ENCODE assay signal across 8 mouse cellular contexts in the genomic region with DNA sequence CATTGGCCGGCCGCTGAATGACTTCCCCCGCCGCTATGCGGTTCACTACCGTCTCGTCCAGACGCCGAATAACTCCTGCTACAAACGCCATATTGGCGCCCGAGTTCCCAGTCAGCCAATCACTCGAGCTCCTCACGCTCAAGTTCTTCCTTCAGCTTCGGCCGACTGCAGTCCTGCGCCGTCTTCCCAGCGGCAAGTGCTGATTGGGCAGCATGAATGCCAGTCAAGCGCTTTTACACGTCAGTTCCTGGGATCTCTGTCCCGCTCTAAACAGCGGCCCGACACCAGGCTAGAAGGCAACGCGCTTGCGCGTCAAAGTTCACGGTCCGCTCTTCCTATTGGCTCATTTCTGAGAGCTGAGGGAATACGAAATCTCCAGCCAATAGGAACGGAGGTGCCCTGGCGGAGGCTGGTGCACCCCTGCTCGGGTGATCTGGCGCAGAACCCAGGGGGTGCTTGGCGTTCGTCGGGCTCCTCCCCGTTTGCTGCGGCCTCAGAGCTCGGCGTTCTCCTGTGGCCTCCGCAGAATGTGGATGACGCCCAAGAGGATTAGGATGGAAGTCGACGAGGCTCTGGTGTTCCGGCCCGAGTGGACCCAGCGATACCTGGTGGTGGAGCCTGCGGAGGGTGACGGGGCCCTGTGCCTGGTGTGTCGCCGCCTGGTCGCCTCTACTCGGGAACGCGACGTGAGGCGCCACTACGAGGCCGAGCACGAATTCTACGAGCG. TPM values are rescaled to one million over a fixed set of nuclear protein-coding genes. Genes with fewer than 3 reads are reported as not detected.
DNase-seq lines count a peak whose midpoint lies in the region; ATAC-seq and TF ChIP-seq lines count a peak whose summit lies in the region.

A gene (minus strand): TSS at position 358 of the 727 bp plus-strand sequence.
A gene (plus strand): TSS at position 496 of the 727 bp plus-strand sequence.

- under 1% methylated on average over 64 of the region's 64 CpGs for WGBS in forebrain, embryonic 12.5 days
- WGBS in heart, postnatal 0 days: under 1% methylated on average over 64 of the region's 64 CpGs
- WGBS in liver, embryonic 16.5 days (ENCODE audit: insufficient replicate concordance): under 1% methylated on average over 64 of the region's 64 CpGs
- WGBS in neural tube, embryonic 13.5 days: under 1% methylated on average over 64 of the region's 64 CpGs

- peak; percentile 99 for ATAC-seq in forebrain, embryonic 12.5 days (ENCODE audit: low FRiP score)
- ATAC-seq in heart, postnatal 0 days (ENCODE audit: insufficient read depth, low read depth): peak; percentile 98
- peak; percentile 94 for ATAC-seq in liver, embryonic 16.5 days (ENCODE audit: low read depth)
- peak; percentile 100 for ATAC-seq in neural tube, embryonic 13.5 days (ENCODE audit: low read depth)

- peak; percentile 99 for DNase-seq in c-Kit-positive CD71-positive TER-119-positive erythroid progenitor cells, embryonic 14.5 days (ENCODE audit: low spot score)
- DNase-seq in heart, postnatal 0 days (ENCODE audit: low spot score): peak; percentile 100
- peak; percentile 100 for DNase-seq in kidney, postnatal 4 days

- no peak for TF ChIP-seq EP300 in heart, postnatal 0 days (IDR thresholded peaks at IDR 0.05; ENCODE audit: low read depth)

- peak within 1 kb of the TSS; percentile 91 for H3K9ac ChIP-seq in forebrain, embryonic 12.5 days
- peak within 1 kb of the TSS; percentile 89 for H3K9ac ChIP-seq in heart, postnatal 0 days (replicated peaks; ENCODE audit: low read depth, low read length)
- H3K9ac ChIP-seq in liver, embryonic 16.5 days (ENCODE audit: low read depth, low read length): peak within 1 kb of the TSS; percentile 98
- peak within 1 kb of the TSS; percentile 91 for H3K9ac ChIP-seq in neural tube, embryonic 13.5 days

- TF ChIP-seq POLR2A in testis, adult 2 months (IDR thresholded peaks at IDR 0.05; ENCODE audit: control insufficient read depth, low read depth, low read length): peak; percentile 70

- H3K4me1 ChIP-seq in E14TG2a.4 (replicated peaks; ENCODE audit: low read depth, low read length): peaks cover 40% of the 10 kb centered on the region
- H3K4me1 ChIP-seq in forebrain, embryonic 12.5 days: peaks cover 45% of the 10 kb centered on the region
- peaks cover 34% of the 10 kb centered on the region for H3K4me1 ChIP-seq in heart, postnatal 0 days (ENCODE audit: control insufficient read depth, insufficient read depth)
- peaks cover 25% of the 10 kb centered on the region for H3K4me1 ChIP-seq in liver, embryonic 16.5 days (ENCODE audit: control insufficient read depth, low read depth, low read length)
- H3K4me1 ChIP-seq in neural tube, embryonic 13.5 days (replicated peaks): peaks cover 52% of the 10 kb centered on the region
- peaks cover 7% of the 10 kb centered on the region for H3K4me1 ChIP-seq in testis, adult 2 months (ENCODE audit: control insufficient read depth, insufficient read depth, low read length)

- peak within 1 kb of the TSS; percentile 92 for H3K4me3 ChIP-seq in E14TG2a.4 (replicated peaks; ENCODE audit: low read length)
- H3K4me3 ChIP-seq in forebrain, embryonic 12.5 days (replicated peaks): peak within 1 kb of the TSS; percentile 76
- peak within 1 kb of the TSS; percentile 87 for H3K4me3 ChIP-seq in heart, postnatal 0 days (ENCODE audit: low read depth, low read length)
- H3K4me3 ChIP-seq in liver, embryonic 16.5 days (ENCODE audit: low read depth, low read length): peak within 1 kb of the TSS; percentile 97
- H3K4me3 ChIP-seq in neural tube, embryonic 13.5 days: peak within 1 kb of the TSS; percentile 79
- H3K4me3 ChIP-seq in testis, adult 2 months (ENCODE audit: control insufficient read depth, low read depth, low read length): peak within 1 kb of the TSS; percentile 94

- H3K4me2 ChIP-seq in forebrain, embryonic 12.5 days: peak within 1 kb of the TSS; percentile 86
- peak within 1 kb of the TSS; percentile 78 for H3K4me2 ChIP-seq in heart, postnatal 0 days (ENCODE audit: low read depth, low read length)
- peak within 1 kb of the TSS; percentile 87 for H3K4me2 ChIP-seq in liver, embryonic 16.5 days (ENCODE audit: low read depth, low read length)
- peak within 1 kb of the TSS; percentile 94 for H3K4me2 ChIP-seq in neural tube, embryonic 13.5 days

- TF ChIP-seq CTCF in E14TG2a.4 (conservative IDR thresholded peaks at IDR 0.05; ENCODE audit: low read length): no peak
- TF ChIP-seq CTCF in heart, postnatal 0 days (IDR thresholded peaks at IDR 0.05; ENCODE audit: low read depth): 0 out of 2 replicates have a peak, but pooled peaks have one; percentile 8
- TF ChIP-seq CTCF in testis, adult 2 months (IDR thresholded peaks at IDR 0.05; ENCODE audit: control insufficient read depth, insufficient read depth, insufficient replicate concordance, low read depth, low read length): no peak

- no peaks in the 10 kb centered on the region for H3K9me3 ChIP-seq in E14TG2a.4 (ENCODE audit: low read length)
- H3K9me3 ChIP-seq in forebrain, embryonic 12.5 days: no peaks in the 10 kb centered on the region
- no peaks in the 10 kb centered on the region for H3K9me3 ChIP-seq in heart, postnatal 0 days (replicated peaks; ENCODE audit: control insufficient read depth, low read length)
- H3K9me3 ChIP-seq in liver, embryonic 16.5 days (replicated peaks; ENCODE audit: control insufficient read depth, low read length): no peaks in the 10 kb centered on the region
- H3K9me3 ChIP-seq in neural tube, embryonic 13.5 days: no peaks in the 10 kb centered on the region

- H3K36me3 ChIP-seq in E14TG2a.4 (ENCODE audit: insufficient read depth, low read length): peaks cover 53% of the 10 kb centered on the region
- peaks cover 19% of the 10 kb centered on the region for H3K36me3 ChIP-seq in forebrain, embryonic 12.5 days (replicated peaks)
- peaks cover 7% of the 10 kb centered on the region for H3K36me3 ChIP-seq in heart, postnatal 0 days (replicated peaks; ENCODE audit: control insufficient read depth, insufficient read depth, low read length)
- peaks cover under 1% of the 10 kb centered on the region; the same call in 1 of the 2 replicates for H3K36me3 ChIP-seq in liver, embryonic 16.5 days (ENCODE audit: control insufficient read depth, insufficient read depth)
- H3K36me3 ChIP-seq in neural tube, embryonic 13.5 days: peaks cover 21% of the 10 kb centered on the region
- H3K36me3 ChIP-seq in testis, adult 2 months (ENCODE audit: control insufficient read depth, insufficient read depth, low read length): no peaks in the 10 kb centered on the region; the same call in 1 of the 2 replicates

- H3K27ac ChIP-seq in forebrain, embryonic 12.5 days: peak within 1 kb of the TSS; percentile 95
- peak within 1 kb of the TSS; percentile 96 for H3K27ac ChIP-seq in heart, postnatal 0 days (ENCODE audit: low read depth)
- H3K27ac ChIP-seq in liver, embryonic 16.5 days (ENCODE audit: low read length): peak within 1 kb of the TSS; percentile 99
- H3K27ac ChIP-seq in neural tube, embryonic 13.5 days (replicated peaks): peak within 1 kb of the TSS; percentile 97
- peak within 1 kb of the TSS; percentile 92 for H3K27ac ChIP-seq in testis, adult 2 months (ENCODE audit: control insufficient read depth, insufficient read depth, low read depth, low read length)

- H3K27me3 ChIP-seq in E14TG2a.4 (ENCODE audit: insufficient read depth, low read length): no peaks in the 10 kb centered on the region
- no peaks in the 10 kb centered on the region for H3K27me3 ChIP-seq in forebrain, embryonic 12.5 days
- no peaks in the 10 kb centered on the region for H3K27me3 ChIP-seq in heart, postnatal 0 days (ENCODE audit: control insufficient read depth, insufficient read depth, low read length)
- no peaks in the 10 kb centered on the region for H3K27me3 ChIP-seq in liver, embryonic 16.5 days (ENCODE audit: control insufficient read depth, insufficient read depth, low read depth, low read length)
- H3K27me3 ChIP-seq in neural tube, embryonic 13.5 days: no peaks in the 10 kb centered on the region
- H3K27me3 ChIP-seq in testis, adult 2 months (ENCODE audit: control insufficient read depth, insufficient read depth, low read length): no peaks in the 10 kb centered on the region

RNA-seq across cellular contexts. Expression of the first gene that starts in this region (rescaled TPM):
- 49.3 and 53.3 TPM in 2 replicates for polyA plus RNA-seq in forebrain, embryonic 12.5 days (2016; fragmentation: Nextera tagmentation; extraction: Ambion mirVana)
- total RNA-seq in heart, postnatal 0 days (2014; rRNA removed; ENCODE audit: low replicate concordance): 12.8 and 18.4 TPM in 2 replicates
- polyA plus RNA-seq in heart, postnatal 0 days (2015; fragmentation: Nextera tagmentation; extraction: Ambion mirVana): 19.7 and 20.0 TPM in 2 replicates
- 19.1 and 21.2 TPM in 2 replicates for polyA plus RNA-seq in liver, embryonic 16.5 days (2015; fragmentation: Nextera tagmentation; extraction: Ambion mirVana)
- polyA plus RNA-seq in neural tube, embryonic 13.5 days (2015; fragmentation: Nextera tagmentation; extraction: Ambion mirVana): 24.9 and 26.5 TPM in 2 replicates
- 10.1 and 12.1 TPM in 2 replicates for polyA plus RNA-seq in testis, adult 2 months (2012; rRNA removed)

RNA-seq across cellular contexts. Expression of the second gene that starts in this region (rescaled TPM):
- polyA plus RNA-seq in forebrain, embryonic 12.5 days (2016; fragmentation: Nextera tagmentation; extraction: Ambion mirVana): 46.9 and 52.5 TPM in 2 replicates
- total RNA-seq in heart, postnatal 0 days (2014; rRNA removed; ENCODE audit: low replicate concordance): 28.2 and 33.0 TPM in 2 replicates
- polyA plus RNA-seq in heart, postnatal 0 days (2015; fragmentation: Nextera tagmentation; extraction: Ambion mirVana): 13.5 and 15.6 TPM in 2 replicates
- polyA plus RNA-seq in liver, embryonic 16.5 days (2015; fragmentation: Nextera tagmentation; extraction: Ambion mirVana): 8.2 and 9.0 TPM in 2 replicates
- 39.3 and 43.9 TPM in 2 replicates for polyA plus RNA-seq in neural tube, embryonic 13.5 days (2015; fragmentation: Nextera tagmentation; extraction: Ambion mirVana)
- 3.6 and 4.2 TPM in 2 replicates for polyA plus RNA-seq in testis, adult 2 months (2012; rRNA removed)

Comparison
In these comparisons a context has a peak if more than half of its experiments do, and no peak if none do; other contexts are left out.
1. Peak in every context shown above with its lines: DNase-seq, ATAC-seq, H3K4me3 ChIP-seq and H3K27ac ChIP-seq.